Mouse (Mus musculus): ENCODE measurements around the gene Ppm1h.

DNA sequence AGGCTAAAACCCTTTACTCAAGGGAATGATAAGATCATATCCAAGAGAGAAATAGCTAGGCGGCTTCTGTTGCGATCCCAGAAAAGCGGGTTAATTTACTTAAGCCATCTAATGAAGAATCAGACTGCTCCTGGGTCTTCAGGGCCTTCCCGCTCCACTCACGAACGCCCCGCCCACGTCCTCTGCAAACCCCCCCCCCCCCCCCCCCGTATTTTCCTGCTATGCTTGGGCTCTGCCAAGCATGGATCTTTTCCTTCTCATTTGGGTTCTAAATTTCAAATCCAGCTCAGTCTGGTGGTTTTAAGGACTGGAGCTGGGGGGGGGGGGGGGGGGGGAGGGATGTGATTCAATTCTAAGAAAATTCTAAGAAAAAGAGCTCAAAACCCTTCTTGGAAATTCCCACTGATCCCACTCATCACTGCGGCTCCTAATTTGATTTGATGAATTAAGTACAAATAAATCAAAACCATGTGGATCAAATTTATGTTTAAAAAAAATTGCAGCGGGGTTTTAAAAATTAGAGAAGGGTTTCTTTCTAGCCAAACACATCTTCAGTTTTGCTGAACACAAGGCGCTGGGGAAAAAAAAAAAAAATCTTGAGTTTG, 233.6 kb downstream of the Ppm1h start:
- TF ChIP-seq CTCF (IDR thresholded peaks at IDR 0.05) (no peak), EP300 (IDR thresholded peaks at IDR 0.05) (no peak)

All from lung, postnatal 0 days (tissue).